Mouse (Mus musculus): Measurements from ENCODE around the gene Gm10198.

DNA sequence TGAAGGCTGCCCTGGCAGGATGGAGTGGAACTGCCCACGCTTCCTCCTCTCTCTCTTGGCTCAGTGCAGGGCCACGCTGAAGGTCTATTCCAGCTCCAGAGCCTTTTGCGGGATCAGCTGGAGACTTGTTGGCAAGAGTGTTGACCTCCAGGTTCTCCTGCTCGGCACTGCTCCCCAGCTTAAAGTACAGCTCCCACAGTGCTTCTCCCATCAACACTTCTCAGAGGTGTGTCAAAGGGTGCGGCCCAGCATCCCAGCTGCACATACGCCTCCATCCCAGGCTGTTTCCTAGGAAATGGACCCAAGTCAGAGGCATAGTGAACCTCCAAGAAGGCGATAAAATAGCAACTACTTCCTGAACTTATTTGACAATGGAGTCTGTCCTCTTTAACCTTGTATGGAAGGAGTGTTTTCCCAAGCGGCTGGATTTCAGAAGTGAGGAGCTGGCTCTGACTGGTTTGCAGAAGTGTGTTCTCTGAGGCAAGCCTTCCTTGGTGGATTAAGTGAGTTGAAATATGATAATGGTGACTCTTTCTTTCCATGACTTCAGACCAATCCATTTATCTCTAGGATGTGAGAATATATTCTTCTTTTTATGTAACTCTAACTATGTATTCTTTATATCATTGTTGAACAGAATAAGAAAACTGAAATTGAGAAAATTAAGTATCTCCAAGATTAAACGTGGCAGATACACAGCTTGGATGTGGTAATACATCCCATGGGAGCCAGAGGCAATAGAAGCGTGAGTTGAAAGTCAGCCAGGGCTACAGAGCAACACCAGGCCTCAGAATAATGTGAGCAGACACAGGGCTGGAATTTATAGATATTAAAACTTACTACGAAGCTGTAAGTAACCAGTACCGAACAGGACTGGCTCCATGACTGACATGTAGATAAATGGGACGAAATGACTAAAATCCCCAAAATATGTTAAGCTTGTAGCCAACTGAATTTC is 23.9 kb downstream of the Gm10198 start:
- no peak for TF ChIP-seq POLR2A (IDR thresholded peaks at IDR 0.05; ENCODE audit: borderline replicate concordance, extremely low read depth, insufficient read depth, insufficient read length, poor library complexity, severe bottlenecking)
- no peak for TF ChIP-seq CTCF (IDR thresholded peaks at IDR 0.05; ENCODE audit: borderline replicate concordance, extremely low read depth, insufficient read depth, insufficient read length)

Data from brain, embryonic 14.5 days (tissue).